Mouse (Mus musculus) ES-Bruce4 (cell line): Measurements from ENCODE around the gene Btrc. TPM values are rescaled to one million over a fixed set of nuclear protein-coding genes. Genes with fewer than 3 reads are reported as not detected.
"Not testable (repeated sequence)": the region's sequence is repeated elsewhere in the genome, so short reads cannot be mapped to it uniquely, and the experiment has no call there.

Experiments
- H3K27ac ChIP-seq: 2 replicates; pipeline ENCODE4 v1.5.1; 2012; ENCODE audit warnings: low read length, inconsistent platforms; ENCODE audit not compliant: insufficient read depth
- H3K27me3 ChIP-seq: 2 replicates; pipeline ENCODE4 v1.6.1; 2012; ENCODE audit warnings: mild to moderate bottlenecking, low read length, inconsistent platforms; ENCODE audit not compliant: control insufficient read depth, poor library complexity, insufficient read depth, severe bottlenecking
- H3K36me3 ChIP-seq: 2 replicates; pipeline ENCODE4 v1.6.1; 2012; ENCODE audit warnings: inconsistent platforms, mild to moderate bottlenecking, low read length, moderate library complexity; ENCODE audit not compliant: control insufficient read depth, poor library complexity, insufficient read depth, severe bottlenecking
- H3K4me1 ChIP-seq: one replicate; pipeline ENCODE4 v1.8.1; 2011; ENCODE audit warnings: low read length; ENCODE audit not compliant: control insufficient read depth, insufficient read depth
- H3K4me3 ChIP-seq: 2 replicates; pipeline ENCODE4 v1.5.1; 2011; ENCODE audit warnings: low read depth, mild to moderate bottlenecking, low read length
- H3K9ac ChIP-seq: 2 replicates; pipeline ENCODE4 v1.6.1; 2012; ENCODE audit warnings: low read depth, mild to moderate bottlenecking, inconsistent platforms; ENCODE audit not compliant: poor library complexity, severe bottlenecking
- H3K9me3 ChIP-seq: replicated peaks from 2 replicates; pipeline ENCODE4 v1.6.1; 2012; ENCODE audit warnings: mild to moderate bottlenecking, low read length, inconsistent platforms; ENCODE audit not compliant: control insufficient read depth, poor library complexity, insufficient read depth, severe bottlenecking
- CTCF ChIP-seq: IDR thresholded peaks from one replicate; pipeline ENCODE4 v1.8.1; 2011; ENCODE audit warnings: low read depth, low read length
- EP300 ChIP-seq: IDR thresholded peaks from 2 replicates; pipeline ENCODE4 v1.6.1; 2011; ENCODE audit warnings: low read depth, low read length; ENCODE audit not compliant: insufficient read depth
- POLR2A ChIP-seq: IDR thresholded peaks from one replicate; pipeline ENCODE4 v1.8.1; 2011; ENCODE audit warnings: low read length; ENCODE audit not compliant: insufficient read depth
- polyA plus RNA-seq: library from polyadenylated mRNA; stranded (reverse); fragments of >200 nt; gene quantifications from 2 replicates; pipeline ENCODE4 v1.2.4, GENCODE M21; 2011; ENCODE audit warnings: low read depth; ENCODE audit not compliant: missing spikeins, insufficient read depth, insufficient read length

The Btrc gene
- polyA plus RNA-seq, 1 experiment, result 38.9 TPM

DNA sequence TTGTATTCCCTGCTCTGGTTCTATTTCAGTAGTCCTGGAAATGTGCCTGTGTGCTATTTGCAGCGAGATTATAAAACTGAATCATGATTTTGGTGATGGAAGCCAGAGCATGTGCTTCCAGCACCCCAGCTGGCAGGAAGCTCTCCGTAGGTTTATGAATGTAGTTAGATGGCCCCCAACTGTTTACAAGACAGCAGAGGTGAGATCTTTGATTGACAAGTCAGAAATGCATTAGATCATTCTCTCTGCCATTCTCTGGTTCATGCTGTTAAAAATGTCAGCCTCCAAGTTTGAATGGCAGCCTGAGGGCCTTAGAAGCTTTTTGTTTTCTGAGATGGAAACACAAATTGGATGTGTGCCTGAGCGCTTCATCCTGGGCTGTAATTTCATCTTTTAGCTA lies 68.8 kb downstream of the Btrc start:
- H3K4me3 ChIP-seq, result no peak overlapping the region
- no peak overlapping the region for H3K27ac ChIP-seq
- H3K9ac ChIP-seq, result no peak overlapping the region
- H3K27me3 ChIP-seq, result no peaks in the 10 kb centered on the region
- H3K9me3 ChIP-seq, result no peaks in the 10 kb centered on the region
- TF ChIP-seq POLR2A (no peak), EP300 (no peak), CTCF (no peak)
- H3K4me1 ChIP-seq, result no peaks in the 10 kb centered on the region
- H3K36me3 ChIP-seq, result no peaks in the 10 kb centered on the region

DNA sequence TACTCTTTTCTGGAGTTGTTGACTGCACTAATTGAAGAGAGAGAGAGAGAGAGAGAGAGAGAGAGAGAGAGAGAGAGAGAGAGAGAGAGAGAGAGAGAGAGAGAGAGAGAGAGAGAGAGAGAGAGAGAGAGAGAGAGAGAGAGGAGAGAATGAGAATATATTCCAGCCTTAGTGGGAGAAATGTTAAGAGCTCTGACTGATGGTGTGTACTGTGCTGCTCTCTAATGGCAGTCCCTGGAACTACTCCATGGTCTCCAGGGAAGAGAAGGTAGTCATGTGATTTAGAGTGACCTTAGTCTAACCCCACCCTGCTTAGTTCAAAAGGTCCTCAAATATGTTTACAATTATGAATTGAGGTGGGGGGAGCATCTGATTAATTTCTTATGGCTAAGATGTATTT lies 72.5 kb downstream of the Btrc start:
- H3K4me3 ChIP-seq, H3K9me3 ChIP-seq, H3K27ac ChIP-seq, H3K27me3 ChIP-seq, H3K36me3 ChIP-seq, H3K4me1 ChIP-seq, H3K9ac ChIP-seq: not testable (repeated sequence)
- peak; percentile 20 for TF ChIP-seq CTCF

DNA sequence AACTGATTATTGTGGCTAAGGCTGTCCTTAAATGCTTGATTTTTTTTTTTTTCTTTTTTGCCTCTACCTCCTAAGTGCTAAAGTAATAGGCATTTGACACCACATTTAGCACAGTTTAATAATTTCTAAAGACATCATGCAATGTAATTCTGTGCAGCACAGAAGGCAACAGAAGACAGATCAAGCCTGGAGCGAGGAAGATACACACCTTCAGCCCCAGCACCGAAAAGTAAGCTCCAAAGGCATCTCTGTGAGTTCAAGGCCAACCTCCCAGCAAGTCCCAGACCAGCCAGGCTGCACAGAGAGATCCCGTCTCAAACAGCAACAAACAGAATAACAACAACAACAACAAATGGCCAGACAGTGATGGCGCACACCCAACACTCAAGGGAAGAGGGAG lies 73.6 kb downstream of the Btrc start:
- no peaks in the 10 kb centered on the region for H3K27me3 ChIP-seq
- no peaks in the 10 kb centered on the region for H3K4me1 ChIP-seq
- no peak overlapping the region for H3K9ac ChIP-seq
- H3K4me3 ChIP-seq, result no peak overlapping the region
- no peak for TF ChIP-seq EP300
- TF ChIP-seq CTCF, result no peak
- TF ChIP-seq POLR2A, result no peak
- no peaks in the 10 kb centered on the region for H3K9me3 ChIP-seq
- H3K36me3 ChIP-seq, result no peaks in the 10 kb centered on the region
- H3K27ac ChIP-seq, result no peak overlapping the region

DNA sequence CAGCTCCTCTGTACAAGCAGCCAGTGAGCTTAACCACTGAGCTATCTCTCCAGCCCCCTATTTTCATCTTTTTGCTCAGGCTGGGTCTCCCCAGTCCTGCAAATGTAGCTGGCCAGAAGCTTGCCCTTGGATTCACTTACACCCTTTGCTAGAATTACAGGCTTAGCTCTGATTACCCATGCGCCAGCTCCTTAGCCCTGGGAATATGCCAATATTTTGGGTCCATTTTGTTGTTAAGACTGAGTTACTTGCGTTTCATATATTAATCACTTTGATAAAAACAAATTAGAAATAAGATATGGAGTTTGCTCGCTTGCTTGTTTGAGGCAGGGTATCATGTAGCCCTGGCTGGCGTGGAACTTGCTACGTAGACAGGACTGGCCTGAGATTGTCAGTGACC lies 74.7 kb downstream of the Btrc start:
- no peaks in the 10 kb centered on the region for H3K9me3 ChIP-seq
- TF ChIP-seq EP300 (no peak), CTCF (no peak), POLR2A (no peak)
- H3K36me3 ChIP-seq, result no peaks in the 10 kb centered on the region
- no peak overlapping the region for H3K9ac ChIP-seq
- H3K4me1 ChIP-seq, result no peaks in the 10 kb centered on the region
- no peaks in the 10 kb centered on the region for H3K27me3 ChIP-seq
- no peak overlapping the region for H3K27ac ChIP-seq
- H3K4me3 ChIP-seq, result no peak overlapping the region

- TF ChIP-seq POLR2A (no peak), EP300 (no peak), CTCF (no peak)
- Histone ChIP-seq H3K36me3 (no peaks in the 10 kb centered on the region), H3K9me3 (no peaks in the 10 kb centered on the region), H3K27me3 (no peaks in the 10 kb centered on the region), H3K4me3 (no peak overlapping the region), H3K9ac (no peak overlapping the region), H3K27ac (no peak overlapping the region), H3K4me1 (no peaks in the 10 kb centered on the region)
These were observed 75.7 kb downstream of the Btrc start for GRCm38 (mm10) chr19:45438928-45439846.

- no peaks in the 10 kb centered on the region for H3K4me1 ChIP-seq
- H3K27ac ChIP-seq, result no peak overlapping the region
- TF ChIP-seq POLR2A (no peak), EP300 (no peak), CTCF (no peak)
- H3K36me3 ChIP-seq, result no peaks in the 10 kb centered on the region
- H3K27me3 ChIP-seq, result no peaks in the 10 kb centered on the region
- no peaks in the 10 kb centered on the region for H3K9me3 ChIP-seq
- H3K9ac ChIP-seq, result no peak overlapping the region
- H3K4me3 ChIP-seq, result no peak overlapping the region
These were observed 77.1 kb downstream of the Btrc start for GRCm38 (mm10) chr19:45440554-45441175.
